Mouse (Mus musculus) adrenal gland, postnatal 25 days (tissue): Measurements from ENCODE around the gene Erbb3. TPM values are rescaled to one million over a fixed set of nuclear protein-coding genes. Genes with fewer than 3 reads are reported as not detected.

Experiments
- DNase-seq: peaks from one replicate; pipeline ENCODE4 v3.0.0; 2021; ENCODE audit warnings: mixed read lengths
- total RNA-seq: library from RNA; stranded (reverse); gene quantifications from 2 replicates; pipeline ENCODE4 v1.2.3, GENCODE M21; 2021

The Erbb3 gene
- total RNA-seq, 1 experiment from 2014 or later: 3.8 TPM

- peak; percentile 78 for DNase-seq
Measured at GRCm38 (mm10) chr10:128612433-128613153, 23.1 kb upstream of the Erbb3 start.

- DNase-seq: no peak
Measured at GRCm38 (mm10) chr10:128606483-128606882, 17.0 kb upstream of the Erbb3 start.

- DNase-seq: no peak
Measured at GRCm38 (mm10) chr10:128602470-128603128, 13.1 kb upstream of the Erbb3 start.

GRCm38 (mm10) chr10:128601499-128601898, 12.0 kb upstream of the Erbb3 start:
- DNase-seq: no peak

GRCm38 (mm10) chr10:128598476-128598875, 9.0 kb upstream of the Erbb3 start:
- no peak for DNase-seq

- DNase-seq: no peak
Measured at GRCm38 (mm10) chr10:128592797-128593196, 3.3 kb upstream of the Erbb3 start.

GRCm38 (mm10) chr10:128591436-128591835, 2.0 kb upstream of the Erbb3 start:
- no peak for DNase-seq

- peak; percentile 79 for DNase-seq
Measured at GRCm38 (mm10) chr10:128590193-128590690, 790 bp upstream of the Erbb3 start.

GRCm38 (mm10) chr10:128588775-128589463, 533 bp downstream of the Erbb3 start:
- DNase-seq: no peak

- DNase-seq: no peak
Measured at GRCm38 (mm10) chr10:128588136-128588535, 1.3 kb downstream of the Erbb3 start.

- no peak for DNase-seq
Measured at GRCm38 (mm10) chr10:128587697-128588096, 1.8 kb downstream of the Erbb3 start.

GRCm38 (mm10) chr10:128587120-128587519, 2.3 kb downstream of the Erbb3 start:
- DNase-seq: no peak

GRCm38 (mm10) chr10:128586546-128586945, 2.9 kb downstream of the Erbb3 start:
- DNase-seq: no peak

GRCm38 (mm10) chr10:128584386-128584785, 5.1 kb downstream of the Erbb3 start:
- DNase-seq: no peak

GRCm38 (mm10) chr10:128583644-128584043, 5.8 kb downstream of the Erbb3 start:
- DNase-seq: peak; percentile 64

- no peak for DNase-seq
Measured at GRCm38 (mm10) chr10:128579731-128580130, 9.7 kb downstream of the Erbb3 start.

GRCm38 (mm10) chr10:128579298-128579697, 10.2 kb downstream of the Erbb3 start:
- no peak for DNase-seq

GRCm38 (mm10) chr10:128578330-128578729, 11.1 kb downstream of the Erbb3 start:
- DNase-seq: no peak

GRCm38 (mm10) chr10:128575063-128575462, 14.4 kb downstream of the Erbb3 start:
- DNase-seq: no peak

- DNase-seq: peak; percentile 98
Measured at GRCm38 (mm10) chr10:128565788-128566531, 23.5 kb downstream of the Erbb3 start, which contains the start of gene Pa2g4. Pa2g4 (minus strand) TSS chr10:128565987.

- DNase-seq: peak; percentile 42
Measured at GRCm38 (mm10) chr10:128565206-128565787, 24.2 kb downstream of the Erbb3 start.

GRCm38 (mm10) chr10:128563544-128563943, 25.9 kb downstream of the Erbb3 start:
- no peak for DNase-seq
